Comparison of ENCODE assay signal across 21 mouse cellular contexts in genomic region chr13:99885636-99886035, GRCm38 (mm10). TPM values are rescaled to one million over a fixed set of nuclear protein-coding genes. Genes with fewer than 3 reads are reported as not detected.
"Had no signal": no experiment of that assay in that cellular context is flagged by ENCODE, and none has a peak within 500 bp of the region (broad histone marks: within the 10 kb centered on the region; RNA-seq: fewer than 3 reads in every experiment).

No protein-coding gene starts in this region.

- DNase-seq: kidney, adult 18-20 months; kidney, adult 9 months; kidney, postnatal 14 days; kidney, postnatal 4 days; left cerebral cortex, postnatal 4 days; liver, postnatal 0 days; lung, embryonic 14.5 days; midbrain, embryonic 14.5 days; right cerebral cortex, postnatal 25 days; spleen, adult 18-20 months; thymus, adult 2 months; thymus, postnatal 14 days; thymus, postnatal 4 days had no signal

- H3K27me3 ChIP-seq: limb, embryonic 15.5 days; neural tube, embryonic 12.5 days; neural tube, embryonic 15.5 days; stomach, embryonic 15.5 days had no signal

- H3K4me2 ChIP-seq: limb, embryonic 15.5 days; liver, embryonic 11.5 days; lung, embryonic 14.5 days; midbrain, embryonic 11.5 days; neural tube, embryonic 12.5 days; neural tube, embryonic 15.5 days; stomach, embryonic 15.5 days had no signal

- H3K36me3 ChIP-seq: limb, embryonic 15.5 days; neural tube, embryonic 12.5 days; neural tube, embryonic 15.5 days; stomach, embryonic 15.5 days had no signal

- H3K4me3 ChIP-seq: limb, embryonic 15.5 days; neural tube, embryonic 12.5 days; neural tube, embryonic 15.5 days; stomach, embryonic 15.5 days had no signal

RNA-seq across cellular contexts. Expression of gene Cartpt, which starts 15.3 kb away (rescaled TPM):
- polyA plus RNA-seq: liver, embryonic 14.5 days; liver, postnatal 0 days; macrophage had no signal
